Mouse (Mus musculus): ENCODE data around the gene Adam15.

DNA sequence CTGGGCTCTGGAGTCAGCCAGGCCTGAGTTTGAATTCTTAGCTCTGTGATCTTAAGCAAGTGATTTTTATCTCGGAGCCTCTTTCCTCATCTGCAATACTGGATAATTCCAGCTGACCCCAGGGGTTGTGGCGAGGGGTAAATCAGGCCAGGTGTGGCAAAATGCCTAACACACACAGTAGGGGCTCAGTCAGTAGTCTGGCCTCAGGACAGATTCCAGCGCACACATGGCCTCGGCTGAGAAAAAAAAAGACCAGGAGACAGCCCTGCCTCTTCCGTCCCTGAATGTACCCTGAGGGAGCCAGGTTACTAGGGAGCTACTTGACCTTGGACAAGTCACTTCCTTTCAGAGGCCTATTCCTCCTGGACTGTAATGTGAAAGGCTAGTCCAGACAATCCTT, 33.2 kb upstream of the Adam15 start:
- TF ChIP-seq CTCF (IDR thresholded peaks at IDR 0.05; ENCODE audit: extremely low read depth, insufficient read depth, insufficient read length, insufficient replicate concordance) (no peak), POLR2A (IDR thresholded peaks at IDR 0.05; ENCODE audit: low read depth, low read length) (no peak)
